Mouse (Mus musculus) A20 (cell line): ENCODE data around the gene Lrrn3.
A peak's percentile ranks its signal among the peaks of the same experiment; 100 is the strongest.

Experiments
- DNase-seq: peaks from one replicate; pipeline ENCODE4 v3.0.0-alpha.2; 2011; ENCODE audit warnings: low read depth, low spot score

Lrrn3 gene

GRCm38 (mm10) chr12:41486331-41486730, at the start of gene Lrrn3:
Gene Lrrn3 (minus strand): TSS chr12:41486431.
- DNase-seq = no peak

GRCm38 (mm10) chr12:41528410-41528809, 42.2 kb upstream of the Lrrn3 start:
- no peak for DNase-seq

GRCm38 (mm10) chr12:41526688-41527087, 40.5 kb upstream of the Lrrn3 start:
- no peak for DNase-seq

GRCm38 (mm10) chr12:41521671-41522070, 35.4 kb upstream of the Lrrn3 start:
- DNase-seq = no peak

GRCm38 (mm10) chr12:41520326-41520725, 34.1 kb upstream of the Lrrn3 start:
- DNase-seq = no peak

GRCm38 (mm10) chr12:41518897-41519296, 32.7 kb upstream of the Lrrn3 start:
- DNase-seq = no peak

GRCm38 (mm10) chr12:41510588-41510987, 24.4 kb upstream of the Lrrn3 start:
- DNase-seq = no peak

GRCm38 (mm10) chr12:41508610-41509009, 22.4 kb upstream of the Lrrn3 start:
- DNase-seq = no peak

GRCm38 (mm10) chr12:41500049-41500820, 14.0 kb upstream of the Lrrn3 start:
- no peak for DNase-seq

- DNase-seq = no peak
Observed at GRCm38 (mm10) chr12:41494620-41495019, 8.4 kb upstream of the Lrrn3 start.

GRCm38 (mm10) chr12:41487005-41487404, 774 bp upstream of the Lrrn3 start:
- peak; percentile 63 for DNase-seq

- no peak for DNase-seq
Observed at GRCm38 (mm10) chr12:41485512-41486215, 567 bp downstream of the Lrrn3 start.

GRCm38 (mm10) chr12:41484689-41485511, 1.3 kb downstream of the Lrrn3 start:
- no peak for DNase-seq

GRCm38 (mm10) chr12:41483593-41484451, 2.4 kb downstream of the Lrrn3 start:
- no peak for DNase-seq

- no peak for DNase-seq
Observed at GRCm38 (mm10) chr12:41483091-41483592, 3.1 kb downstream of the Lrrn3 start.

GRCm38 (mm10) chr12:41481486-41481885, 4.7 kb downstream of the Lrrn3 start:
- DNase-seq = no peak

GRCm38 (mm10) chr12:41469096-41469801, 17.0 kb downstream of the Lrrn3 start:
- DNase-seq = no peak

- DNase-seq = no peak
Observed at GRCm38 (mm10) chr12:41468374-41468991, 17.7 kb downstream of the Lrrn3 start.

- no peak for DNase-seq
Observed at GRCm38 (mm10) chr12:41438446-41438845, 47.8 kb downstream of the Lrrn3 start.
